20 mouse cellular contexts compared by ENCODE assay signal in genomic region chr12:44403270-44403669, GRCm38 (mm10).
DNase-seq lines count a peak whose midpoint lies in the region; ATAC-seq and TF ChIP-seq lines count a peak whose summit lies in the region.
"Had no signal": no experiment of that assay in that cellular context is flagged by ENCODE, and none has a peak within 500 bp of the region (broad histone marks: within the 10 kb centered on the region; RNA-seq: fewer than 3 reads in every experiment).

No protein-coding gene starts in this region.

- no peak overlapping the region for H3K4me2 ChIP-seq in midbrain, postnatal 0 days (ENCODE audit: low read depth, low read length, poor library complexity, severe bottlenecking)
- no peak overlapping the region for H3K4me2 ChIP-seq in hindbrain, embryonic 12.5 days (replicated peaks)
- H3K4me2 ChIP-seq in midbrain, embryonic 13.5 days (replicated peaks), result no peak overlapping the region
- no peak overlapping the region for H3K4me2 ChIP-seq in intestine, embryonic 15.5 days (replicated peaks)
- H3K4me2 ChIP-seq: embryonic facial prominence, embryonic 12.5 days; heart, embryonic 13.5 days; liver, embryonic 15.5 days had no signal

- DNase-seq in midbrain, embryonic 10.5 days (ENCODE audit: low spot score), result no peak
- no peak for DNase-seq in midbrain, postnatal 0 days (ENCODE audit: low spot score)
- DNase-seq in adrenal gland, postnatal 36 days, result no peak
- no peak for DNase-seq in frontal cortex, postnatal 36 days (ENCODE audit: low spot score in 2 of 2)
- DNase-seq: adrenal gland, adult 2 months; cerebellum, adult 11-12 months; heart, postnatal 36 days; kidney, postnatal 10 days; lung, postnatal 14 days; spleen, adult 18-20 months; thymus, adult 18-20 months had no signal

- H3K4me1 ChIP-seq in midbrain, embryonic 10.5 days, result peaks cover 43% of the 10 kb centered on the region
- H3K4me1 ChIP-seq in midbrain, postnatal 0 days (ENCODE audit: insufficient read depth, low read length), result peaks cover 14% of the 10 kb centered on the region
- H3K4me1 ChIP-seq in hindbrain, embryonic 12.5 days, result peaks cover 24% of the 10 kb centered on the region
- H3K4me1 ChIP-seq in midbrain, embryonic 13.5 days (replicated peaks), result peaks cover 57% of the 10 kb centered on the region
- H3K4me1 ChIP-seq in olfactory bulb, adult 2 months (ENCODE audit: control insufficient read depth, insufficient read depth, low read length), result no peaks in the 10 kb centered on the region
- H3K4me1 ChIP-seq in intestine, embryonic 15.5 days (replicated peaks), result no peaks in the 10 kb centered on the region
- H3K4me1 ChIP-seq: embryonic facial prominence, embryonic 12.5 days; heart, embryonic 13.5 days; liver, embryonic 15.5 days had no signal

- no peak for ATAC-seq in midbrain, postnatal 0 days (ENCODE audit: low FRiP score)
- peak; percentile 57; the same call in 1 of the 2 replicates for ATAC-seq in hindbrain, embryonic 12.5 days (ENCODE audit: low FRiP score)
- peak; percentile 57; the same call in 1 of the 2 replicates for ATAC-seq in midbrain, embryonic 13.5 days
- no peak for ATAC-seq in intestine, embryonic 15.5 days
- ATAC-seq: intestine, postnatal 0 days had no signal

- H3K27me3 ChIP-seq in midbrain, embryonic 10.5 days (ENCODE audit: low read depth, poor library complexity, severe bottlenecking), result no peaks in the 10 kb centered on the region
- H3K27me3 ChIP-seq in midbrain, postnatal 0 days (ENCODE audit: insufficient read depth, low read length), result no peaks in the 10 kb centered on the region
- no peaks in the 10 kb centered on the region for H3K27me3 ChIP-seq in hindbrain, embryonic 12.5 days
- H3K27me3 ChIP-seq in midbrain, embryonic 13.5 days, result no peaks in the 10 kb centered on the region
- H3K27me3 ChIP-seq in intestine, embryonic 15.5 days (replicated peaks), result no peaks in the 10 kb centered on the region
- H3K27me3 ChIP-seq: CH12.LX; embryonic facial prominence, embryonic 12.5 days; heart, embryonic 13.5 days; liver, embryonic 15.5 days had no signal

- no peaks in the 10 kb centered on the region for H3K36me3 ChIP-seq in midbrain, embryonic 10.5 days
- no peaks in the 10 kb centered on the region for H3K36me3 ChIP-seq in midbrain, postnatal 0 days (ENCODE audit: insufficient read depth, low read length)
- H3K36me3 ChIP-seq in hindbrain, embryonic 12.5 days, result no peaks in the 10 kb centered on the region
- H3K36me3 ChIP-seq in midbrain, embryonic 13.5 days, result no peaks in the 10 kb centered on the region
- H3K36me3 ChIP-seq in intestine, embryonic 15.5 days, result no peaks in the 10 kb centered on the region
- H3K36me3 ChIP-seq: embryonic facial prominence, embryonic 12.5 days; heart, embryonic 13.5 days; liver, embryonic 15.5 days had no signal

- H3K9me3 ChIP-seq in midbrain, embryonic 10.5 days (replicated peaks), result no peaks in the 10 kb centered on the region
- no peaks in the 10 kb centered on the region for H3K9me3 ChIP-seq in midbrain, postnatal 0 days (ENCODE audit: low read length)
- no peaks in the 10 kb centered on the region for H3K9me3 ChIP-seq in hindbrain, embryonic 12.5 days (replicated peaks)
- no peaks in the 10 kb centered on the region for H3K9me3 ChIP-seq in midbrain, embryonic 13.5 days
- H3K9me3 ChIP-seq in intestine, embryonic 15.5 days, result no peaks in the 10 kb centered on the region
- H3K9me3 ChIP-seq: embryonic facial prominence, embryonic 12.5 days; heart, embryonic 13.5 days; liver, embryonic 15.5 days had no signal

- H3K27ac ChIP-seq in midbrain, embryonic 10.5 days (replicated peaks), result peak overlapping the region; percentile 79
- H3K27ac ChIP-seq in midbrain, postnatal 0 days (ENCODE audit: low read depth, low read length), result no peak overlapping the region; the same call in 1 of the 2 replicates
- H3K27ac ChIP-seq in hindbrain, embryonic 12.5 days, result peak overlapping the region; percentile 80
- peak overlapping the region; percentile 90 for H3K27ac ChIP-seq in midbrain, embryonic 13.5 days
- peak overlapping the region; percentile 79 for H3K27ac ChIP-seq in olfactory bulb, adult 2 months (ENCODE audit: insufficient read depth, low read depth, low read length)
- H3K27ac ChIP-seq in intestine, embryonic 15.5 days, result no peak overlapping the region
- H3K27ac ChIP-seq: embryonic facial prominence, embryonic 12.5 days; heart, embryonic 13.5 days; liver, embryonic 15.5 days had no signal

- H3K9ac ChIP-seq in midbrain, postnatal 0 days (replicated peaks; ENCODE audit: low read length, poor library complexity, severe bottlenecking), result no peak overlapping the region
- H3K9ac ChIP-seq in hindbrain, embryonic 12.5 days, result no peak overlapping the region
- H3K9ac ChIP-seq in midbrain, embryonic 13.5 days (replicated peaks), result no peak overlapping the region
- H3K9ac ChIP-seq in intestine, embryonic 15.5 days, result no peak overlapping the region
- H3K9ac ChIP-seq: embryonic facial prominence, embryonic 12.5 days; heart, embryonic 13.5 days; liver, embryonic 15.5 days had no signal

- no peak overlapping the region for H3K4me3 ChIP-seq in midbrain, embryonic 10.5 days
- H3K4me3 ChIP-seq in midbrain, postnatal 0 days (ENCODE audit: low read depth, low read length), result no peak overlapping the region
- no peak overlapping the region for H3K4me3 ChIP-seq in hindbrain, embryonic 12.5 days
- H3K4me3 ChIP-seq in midbrain, embryonic 13.5 days (replicated peaks), result no peak overlapping the region
- no peak overlapping the region for H3K4me3 ChIP-seq in olfactory bulb, adult 2 months (ENCODE audit: insufficient read depth, low read depth, low read length)
- no peak overlapping the region for H3K4me3 ChIP-seq in intestine, embryonic 15.5 days (replicated peaks)
- H3K4me3 ChIP-seq: embryonic facial prominence, embryonic 12.5 days; heart, embryonic 13.5 days; liver, embryonic 15.5 days had no signal

- TF ChIP-seq CTCF in midbrain, postnatal 0 days (IDR thresholded peaks at IDR 0.05), result no peak
- TF ChIP-seq CTCF in olfactory bulb, adult 2 months (IDR thresholded peaks at IDR 0.05; ENCODE audit: insufficient read depth, low read depth, low read length), result no peak

- WGBS in midbrain, embryonic 10.5 days, result 85% methylated on average over 1 of the region's 1 CpGs
- WGBS in midbrain, postnatal 0 days, result 65% methylated on average over 1 of the region's 1 CpGs
- WGBS in hindbrain, embryonic 12.5 days, result 76% methylated on average over 1 of the region's 1 CpGs
- WGBS in midbrain, embryonic 13.5 days, result 69% methylated on average over 1 of the region's 1 CpGs
- 53% methylated on average over 1 of the region's 1 CpGs for WGBS in olfactory bulb, adult 2 months
- WGBS in intestine, embryonic 15.5 days, result 77% methylated on average over 1 of the region's 1 CpGs

- no peak for TF ChIP-seq POLR2A in olfactory bulb, adult 2 months (IDR thresholded peaks at IDR 0.05; ENCODE audit: insufficient read depth, low read depth, low read length)

Comparison
In these comparisons a context has a peak if more than half of its experiments do, and no peak if none do; other contexts are left out.
1. H3K27ac ChIP-seq: peak in midbrain, embryonic 10.5 days (single experiment), hindbrain, embryonic 12.5 days (single experiment), midbrain, embryonic 13.5 days (single experiment) and olfactory bulb, adult 2 months (single experiment); none in midbrain, postnatal 0 days (single experiment) and intestine, embryonic 15.5 days (single experiment).
2. ATAC-seq: peak in hindbrain, embryonic 12.5 days (single experiment) and midbrain, embryonic 13.5 days (single experiment); none in midbrain, postnatal 0 days (single experiment) and intestine, embryonic 15.5 days (single experiment).